Comparison of ENCODE assay signal across 17 mouse cellular contexts in the genomic region with DNA sequence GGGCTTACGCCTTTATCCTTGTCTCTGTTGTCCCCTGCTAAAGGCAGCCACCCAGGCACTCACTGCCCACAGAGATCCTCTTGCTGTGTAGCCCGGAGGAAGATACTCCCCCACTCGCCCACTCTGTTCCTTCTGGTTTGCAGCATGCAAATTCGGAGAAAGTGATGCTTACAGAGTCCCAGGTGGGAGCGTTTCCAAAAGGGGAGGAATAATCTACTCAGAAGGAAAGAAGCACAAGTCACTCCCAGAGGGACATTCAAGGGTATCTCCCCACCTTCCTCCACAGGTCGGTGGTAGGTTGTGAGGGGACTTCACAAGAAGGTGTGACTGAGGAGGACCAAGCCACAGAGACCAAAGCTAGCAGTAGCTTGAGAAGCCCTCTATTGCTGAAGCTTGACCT.
"Had no signal": no experiment of that assay in that cellular context is flagged by ENCODE, and none has a peak within 500 bp of the region (broad histone marks: within the 10 kb centered on the region; RNA-seq: fewer than 3 reads in every experiment).

No protein-coding gene starts in this region.

- H3K9ac ChIP-seq: neural tube, embryonic 12.5 days; neural tube, embryonic 13.5 days; neural tube, embryonic 15.5 days; stomach, embryonic 15.5 days had no signal

- H3K4me3 ChIP-seq: neural tube, embryonic 12.5 days; neural tube, embryonic 13.5 days; neural tube, embryonic 15.5 days; stomach, embryonic 15.5 days had no signal

- H3K27me3 ChIP-seq: neural tube, embryonic 13.5 days; neural tube, embryonic 15.5 days; stomach, embryonic 15.5 days had no signal

- H3K4me2 ChIP-seq: neural tube, embryonic 12.5 days; neural tube, embryonic 13.5 days; neural tube, embryonic 15.5 days; stomach, embryonic 15.5 days had no signal

- H3K27ac ChIP-seq: neural tube, embryonic 12.5 days; neural tube, embryonic 13.5 days; neural tube, embryonic 15.5 days; stomach, embryonic 15.5 days; stomach, postnatal 0 days had no signal

- H3K4me1 ChIP-seq: neural tube, embryonic 12.5 days; neural tube, embryonic 13.5 days; neural tube, embryonic 15.5 days; stomach, embryonic 15.5 days had no signal

- H3K36me3 ChIP-seq: neural tube, embryonic 12.5 days; neural tube, embryonic 13.5 days; neural tube, embryonic 15.5 days; stomach, embryonic 15.5 days had no signal

- DNase-seq: retina, postnatal 1 day; right cerebral cortex, adult 18-20 months; right cerebral cortex, postnatal 14 days; right cerebral cortex, postnatal 25 days; right cerebral cortex, postnatal 4 days; spleen, adult 18-20 months; thymus, adult 18-20 months; thymus, adult 2 months; thymus, postnatal 14 days; thymus, postnatal 25 days; thymus, postnatal 36 days; thymus, postnatal 4 days had no signal

- H3K9me3 ChIP-seq: neural tube, embryonic 12.5 days; neural tube, embryonic 13.5 days; neural tube, embryonic 15.5 days; stomach, embryonic 15.5 days had no signal
